Mouse (Mus musculus): ENCODE measurements around the gene Clcn1. TPM values are rescaled to one million over a fixed set of nuclear protein-coding genes. Genes with fewer than 3 reads are reported as not detected.

Gene Clcn1
- polyA plus RNA-seq, 1 experiment from 2014 or later, result 1.5 TPM

- Histone ChIP-seq H3K9me3 (no peaks in the 10 kb centered on the region), H3K27ac (replicated peaks) (no peak overlapping the region), H3K4me1 (replicated peaks) (peaks cover 34% of the 10 kb centered on the region), H3K9ac (no peak overlapping the region), H3K4me2 (no peak overlapping the region), H3K4me3 (no peak overlapping the region), H3K27me3 (no peaks in the 10 kb centered on the region), H3K36me3 (peaks cover 29% of the 10 kb centered on the region)
- 56% methylated on average over 11 of the region's 11 CpGs for WGBS
- no peak for ATAC-seq (ENCODE audit: low FRiP score, low read depth)
Measured at GRCm38 (mm10) chr6:42354076-42355019, 67.9 kb downstream of the Clcn1 start.

- peaks cover 36% of the 10 kb centered on the region for H3K36me3 ChIP-seq
- H3K4me2 ChIP-seq, result no peak overlapping the region
- no peak overlapping the region for H3K9ac ChIP-seq
- H3K27me3 ChIP-seq, result no peaks in the 10 kb centered on the region
- ATAC-seq (ENCODE audit: low FRiP score, low read depth), result no peak
- no peak overlapping the region for H3K27ac ChIP-seq (replicated peaks)
- no peaks in the 10 kb centered on the region for H3K9me3 ChIP-seq
- no peak overlapping the region for H3K4me3 ChIP-seq
- 94% methylated on average over 6 of the region's 6 CpGs for WGBS
- H3K4me1 ChIP-seq (replicated peaks), result peaks cover 33% of the 10 kb centered on the region
Measured at GRCm38 (mm10) chr6:42355366-42355765, 68.9 kb downstream of the Clcn1 start.

GRCm38 (mm10) chr6:42355794-42356600, 69.5 kb downstream of the Clcn1 start:
- Histone ChIP-seq H3K27ac (replicated peaks) (no peak overlapping the region), H3K9ac (no peak overlapping the region), H3K4me3 (no peak overlapping the region), H3K36me3 (peaks cover 36% of the 10 kb centered on the region), H3K4me1 (replicated peaks) (peaks cover 27% of the 10 kb centered on the region), H3K4me2 (no peak overlapping the region), H3K27me3 (no peaks in the 10 kb centered on the region), H3K9me3 (no peaks in the 10 kb centered on the region)
- WGBS, result 93% methylated on average over 13 of the region's 13 CpGs
- no peak for ATAC-seq (ENCODE audit: low FRiP score, low read depth)

DNA sequence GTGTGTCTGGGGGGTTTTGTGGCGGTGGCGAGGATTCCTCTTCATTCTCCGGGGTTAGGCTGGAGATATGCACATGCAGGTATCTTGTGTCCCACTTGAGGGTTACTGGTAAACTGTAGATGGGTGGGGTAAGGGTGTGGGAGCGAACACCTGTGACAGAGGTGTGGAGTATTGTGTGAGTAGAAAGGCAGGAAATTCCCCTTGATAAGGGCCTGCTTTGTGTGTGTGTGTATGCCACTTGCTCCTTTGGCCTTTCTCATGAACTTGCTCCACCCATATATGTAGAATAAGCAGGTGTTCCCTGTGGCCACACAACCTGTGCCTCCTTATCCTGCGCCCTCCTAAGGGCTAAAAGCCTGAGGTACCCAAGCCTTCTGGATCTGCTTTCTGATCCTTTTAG, 70.4 kb downstream of the Clcn1 start:
- H3K4me2 ChIP-seq, result no peak overlapping the region
- H3K4me3 ChIP-seq, result no peak overlapping the region
- no peak overlapping the region for H3K27ac ChIP-seq (replicated peaks)
- no peaks in the 10 kb centered on the region for H3K9me3 ChIP-seq
- H3K9ac ChIP-seq, result no peak overlapping the region
- H3K27me3 ChIP-seq, result no peaks in the 10 kb centered on the region
- 99% methylated on average over 5 of the region's 5 CpGs for WGBS
- no peak for ATAC-seq (ENCODE audit: low FRiP score, low read depth)
- peaks cover 36% of the 10 kb centered on the region for H3K36me3 ChIP-seq
- H3K4me1 ChIP-seq (replicated peaks), result peaks cover 18% of the 10 kb centered on the region

DNA sequence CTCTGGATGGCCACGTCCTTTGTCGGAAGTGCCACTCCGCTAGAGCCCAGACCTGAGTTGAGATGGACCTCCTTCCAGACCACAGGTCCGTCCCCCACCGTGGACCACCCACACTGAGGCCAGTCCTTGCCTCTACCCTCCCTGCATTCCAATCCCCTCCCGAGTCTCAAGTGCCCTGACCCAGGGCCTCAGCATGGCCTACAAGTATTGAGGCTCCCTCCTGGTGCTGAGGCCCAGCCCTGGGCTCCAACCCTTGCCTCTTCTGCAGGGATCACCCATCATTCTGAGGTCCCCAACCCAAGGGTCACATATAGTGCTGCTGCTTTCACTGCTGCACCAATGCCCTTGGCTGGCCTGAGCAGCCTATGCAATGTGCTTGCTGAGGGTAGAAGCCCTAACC, 71.4 kb downstream of the Clcn1 start:
- Histone ChIP-seq H3K9me3 (no peaks in the 10 kb centered on the region), H3K27ac (replicated peaks) (no peak overlapping the region), H3K36me3 (peaks cover 36% of the 10 kb centered on the region), H3K4me3 (no peak overlapping the region), H3K4me2 (no peak overlapping the region), H3K27me3 (no peaks in the 10 kb centered on the region), H3K9ac (no peak overlapping the region), H3K4me1 (replicated peaks) (peaks cover 20% of the 10 kb centered on the region)
- WGBS, result 60% methylated on average over 6 of the region's 6 CpGs
- no peak for ATAC-seq (ENCODE audit: low FRiP score, low read depth)

DNA sequence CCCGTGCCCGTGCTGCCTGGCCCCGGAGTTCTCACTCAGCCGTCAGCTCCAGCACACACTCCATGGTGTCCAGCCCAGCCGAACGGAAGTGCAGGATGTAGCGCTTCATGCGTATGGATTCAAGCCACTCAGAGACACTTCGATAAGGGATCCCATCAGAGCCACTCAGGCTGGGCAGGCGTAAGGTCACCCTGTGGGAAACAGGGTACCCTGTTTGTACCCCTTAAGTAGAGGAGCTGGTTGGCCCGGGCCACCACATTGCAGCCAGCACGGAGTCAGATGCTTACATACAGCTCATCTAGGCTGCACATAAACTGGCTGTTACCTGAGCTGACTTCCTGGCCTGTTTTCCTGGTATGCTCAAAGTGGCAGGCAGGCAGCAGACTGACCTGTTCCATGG, 72.4 kb downstream of the Clcn1 start:
- H3K9ac ChIP-seq, result no peak overlapping the region
- no peak overlapping the region for H3K4me3 ChIP-seq
- no peaks in the 10 kb centered on the region for H3K27me3 ChIP-seq
- 94% methylated on average over 12 of the region's 12 CpGs for WGBS
- H3K4me1 ChIP-seq (replicated peaks), result peaks cover 15% of the 10 kb centered on the region
- no peaks in the 10 kb centered on the region for H3K9me3 ChIP-seq
- H3K27ac ChIP-seq (replicated peaks), result no peak overlapping the region
- H3K4me2 ChIP-seq, result no peak overlapping the region
- ATAC-seq (ENCODE audit: low FRiP score, low read depth), result no peak
- peaks cover 36% of the 10 kb centered on the region for H3K36me3 ChIP-seq

- 82% methylated on average over 9 of the region's 9 CpGs for WGBS
- H3K27me3 ChIP-seq, result no peaks in the 10 kb centered on the region
- H3K9ac ChIP-seq, result no peak overlapping the region
- H3K27ac ChIP-seq (replicated peaks), result no peak overlapping the region
- H3K4me1 ChIP-seq (replicated peaks), result peaks cover 8% of the 10 kb centered on the region
- no peak overlapping the region for H3K4me2 ChIP-seq
- ATAC-seq (ENCODE audit: low FRiP score, low read depth), result no peak
- peaks cover 36% of the 10 kb centered on the region for H3K36me3 ChIP-seq
- no peak overlapping the region for H3K4me3 ChIP-seq
- no peaks in the 10 kb centered on the region for H3K9me3 ChIP-seq
Measured at GRCm38 (mm10) chr6:42359364-42360147, 73.1 kb downstream of the Clcn1 start.

DNA sequence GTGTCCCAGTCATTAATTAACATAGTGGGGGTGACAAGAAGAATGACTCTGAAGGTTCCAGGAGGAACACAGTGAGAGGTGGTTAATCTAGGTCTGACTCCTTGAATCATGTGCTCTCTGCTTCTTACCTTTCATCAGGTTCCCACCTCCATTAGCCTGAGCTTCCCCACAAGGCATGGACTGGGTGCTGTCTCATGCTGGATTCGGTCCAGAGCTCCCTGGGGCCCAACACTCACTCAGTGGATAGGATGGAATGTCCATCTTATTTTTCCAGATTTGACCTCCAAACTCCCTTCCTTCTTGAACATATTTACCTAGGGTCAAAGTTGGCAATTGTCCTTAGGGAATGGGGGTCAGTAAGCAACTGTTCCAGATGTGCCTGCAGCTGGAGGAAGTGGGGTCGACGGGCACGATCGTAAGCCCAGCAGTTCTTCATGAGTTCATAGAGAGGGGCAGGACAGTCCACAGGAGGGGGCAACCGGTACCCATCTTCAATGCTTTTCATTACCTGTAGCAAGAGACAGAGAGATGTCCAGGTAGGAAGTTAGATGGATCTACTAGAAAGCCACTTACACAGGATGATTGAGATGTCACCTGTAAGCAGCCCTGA, 73.9 kb downstream of the Clcn1 start:
- Histone ChIP-seq H3K4me2 (no peak overlapping the region), H3K36me3 (peaks cover 36% of the 10 kb centered on the region), H3K9ac (no peak overlapping the region), H3K4me3 (no peak overlapping the region), H3K4me1 (replicated peaks) (peaks cover 4% of the 10 kb centered on the region; the same call in 1 of the 2 replicates), H3K27me3 (no peaks in the 10 kb centered on the region), H3K27ac (replicated peaks) (no peak overlapping the region), H3K9me3 (no peaks in the 10 kb centered on the region)
- 91% methylated on average over 6 of the region's 6 CpGs for WGBS
- no peak for ATAC-seq (ENCODE audit: low FRiP score, low read depth)

DNA sequence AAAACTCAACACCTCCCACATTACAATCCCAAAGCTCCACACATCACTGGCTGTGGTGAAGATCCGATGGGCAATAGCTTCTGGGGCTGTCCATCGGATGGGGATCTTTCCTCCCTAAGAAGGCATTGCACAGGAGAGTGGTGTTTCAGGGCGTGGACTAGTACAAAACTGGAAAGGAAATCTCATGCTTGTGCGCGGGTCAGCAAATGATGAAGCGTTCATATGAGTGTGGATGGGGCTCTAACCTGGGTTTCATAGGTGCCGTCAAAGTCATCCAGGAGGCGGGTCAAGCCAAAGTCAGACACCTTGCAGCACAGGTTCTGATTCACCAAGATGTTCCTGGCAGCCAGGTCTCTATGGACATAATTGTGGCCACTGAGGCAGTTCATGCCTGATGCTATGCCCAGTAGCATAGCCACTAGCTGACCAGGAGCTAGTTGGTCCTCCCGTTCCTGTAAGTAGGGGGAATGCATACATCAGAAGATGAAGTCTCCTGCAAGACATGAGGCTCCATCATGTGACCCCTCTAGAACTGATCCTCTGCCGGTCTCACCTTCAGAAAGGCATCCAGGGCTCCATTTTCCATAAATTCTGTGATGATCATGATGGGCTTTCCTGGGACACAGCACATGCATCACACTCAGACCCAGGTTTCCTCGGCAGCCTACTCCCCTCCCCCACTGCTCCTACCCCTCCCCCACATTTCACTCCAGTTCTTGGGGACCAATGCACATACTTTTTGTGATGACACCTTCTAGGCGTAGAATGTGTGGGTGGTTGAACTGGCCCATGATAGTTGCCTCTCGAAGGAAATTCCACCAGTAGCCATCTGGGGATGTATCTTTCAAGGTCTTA, 74.8 kb downstream of the Clcn1 start:
- Histone ChIP-seq H3K36me3 (peaks cover 29% of the 10 kb centered on the region), H3K27ac (replicated peaks) (no peak overlapping the region), H3K4me3 (no peak overlapping the region), H3K27me3 (no peaks in the 10 kb centered on the region), H3K4me1 (replicated peaks) (peaks cover 4% of the 10 kb centered on the region; the same call in 1 of the 2 replicates), H3K9me3 (no peaks in the 10 kb centered on the region), H3K4me2 (no peak overlapping the region), H3K9ac (no peak overlapping the region)
- ATAC-seq (ENCODE audit: low FRiP score, low read depth), result no peak
- WGBS, result 92% methylated on average over 13 of the region's 13 CpGs

GRCm38 (mm10) chr6:42362074-42362473, 75.6 kb downstream of the Clcn1 start:
- Histone ChIP-seq H3K27me3 (no peaks in the 10 kb centered on the region), H3K4me1 (replicated peaks) (peaks cover 4% of the 10 kb centered on the region; the same call in 1 of the 2 replicates), H3K4me2 (no peak overlapping the region), H3K27ac (replicated peaks) (no peak overlapping the region), H3K9me3 (no peaks in the 10 kb centered on the region), H3K36me3 (peaks cover 23% of the 10 kb centered on the region), H3K4me3 (no peak overlapping the region), H3K9ac (no peak overlapping the region)
- ATAC-seq (ENCODE audit: low FRiP score, low read depth), result no peak
- 54% methylated on average over 1 of the region's 1 CpGs for WGBS

GRCm38 (mm10) chr6:42362497-42362896, 76.0 kb downstream of the Clcn1 start:
- H3K4me3 ChIP-seq, result no peak overlapping the region
- no peak for ATAC-seq (ENCODE audit: low FRiP score, low read depth)
- no peaks in the 10 kb centered on the region for H3K9me3 ChIP-seq
- H3K27me3 ChIP-seq, result no peaks in the 10 kb centered on the region
- no peak overlapping the region for H3K9ac ChIP-seq
- H3K27ac ChIP-seq (replicated peaks), result no peak overlapping the region
- no peak overlapping the region for H3K4me2 ChIP-seq
- 95% methylated on average over 1 of the region's 1 CpGs for WGBS
- peaks cover 4% of the 10 kb centered on the region; the same call in 1 of the 2 replicates for H3K4me1 ChIP-seq (replicated peaks)
- H3K36me3 ChIP-seq, result peaks cover 19% of the 10 kb centered on the region
